Mouse (Mus musculus) heart, adult 8-10 months (tissue): ENCODE measurements around the gene Tecpr1. TPM values are rescaled to one million over a fixed set of nuclear protein-coding genes. Genes with fewer than 3 reads are reported as not detected.
A peak's percentile ranks its signal among the peaks of the same experiment; 100 is the strongest.

Experiments used
- DNase-seq: peaks from one replicate; pipeline ENCODE4 v3.0.0; 2022; ENCODE audit warnings: low spot score
- total RNA-seq, 4 experiments: library from RNA; stranded (reverse); gene quantifications; 2 replicates each; pipeline ENCODE4 v1.2.4; 2022

Tecpr1 gene
- total RNA-seq, 4 experiments from 2014 or later, result 25.2 to 33.4 (median 28.5) TPM

GRCm38 (mm10) chr5:144207478-144207877, 15.9 kb downstream of the Tecpr1 start:
- peak; percentile 23 for DNase-seq

DNA sequence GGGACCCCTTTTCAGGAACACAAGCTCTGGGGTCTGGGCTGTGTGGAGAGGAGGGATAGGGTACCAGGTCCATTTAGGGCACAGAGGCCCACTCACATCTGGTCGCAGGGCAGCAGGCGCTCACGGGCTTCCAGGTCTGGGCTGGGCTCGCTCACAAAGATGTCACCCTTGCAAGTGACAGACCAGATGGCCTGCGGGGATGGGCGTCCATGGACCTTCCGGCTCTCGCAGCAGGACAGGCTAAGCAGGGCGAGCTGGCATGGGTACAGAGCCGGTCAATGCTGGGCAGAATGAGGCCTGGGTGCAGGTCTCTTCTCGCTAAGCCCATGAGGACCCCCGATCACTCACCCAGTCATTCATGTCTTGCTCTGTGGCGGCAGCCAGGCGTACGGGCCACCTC, 17.3 kb downstream of the Tecpr1 start:
- DNase-seq, result no peak

DNA sequence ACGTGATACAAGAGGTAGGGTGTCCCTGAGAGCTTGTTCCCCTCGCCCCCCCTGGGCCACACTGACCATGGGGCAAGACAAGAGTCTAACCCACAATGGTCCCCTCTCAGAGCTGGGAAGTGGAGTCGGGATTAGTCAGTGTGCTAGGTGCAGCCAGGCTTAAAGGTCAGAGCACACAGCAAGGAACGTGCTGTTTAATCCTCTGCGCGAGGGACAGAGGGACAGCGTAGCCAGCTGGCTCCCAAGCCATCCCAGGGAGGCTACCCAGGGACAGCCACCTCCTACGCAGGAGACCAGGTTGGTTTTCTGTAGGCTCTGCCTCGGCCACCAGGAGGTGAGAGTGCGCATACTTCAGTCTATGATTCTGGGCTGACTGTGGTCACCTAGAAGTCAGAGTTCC, 18.5 kb downstream of the Tecpr1 start:
- no peak for DNase-seq

- DNase-seq, result no peak
Measured at GRCm38 (mm10) chr5:144204303-144204702, 19.1 kb downstream of the Tecpr1 start.

- DNase-seq, result no peak
Measured at GRCm38 (mm10) chr5:144203398-144203959, 19.9 kb downstream of the Tecpr1 start.

GRCm38 (mm10) chr5:144202430-144202829, 21.0 kb downstream of the Tecpr1 start:
- no peak for DNase-seq

- DNase-seq, result no peak
Measured at GRCm38 (mm10) chr5:144200616-144201015, 22.8 kb downstream of the Tecpr1 start.

DNA sequence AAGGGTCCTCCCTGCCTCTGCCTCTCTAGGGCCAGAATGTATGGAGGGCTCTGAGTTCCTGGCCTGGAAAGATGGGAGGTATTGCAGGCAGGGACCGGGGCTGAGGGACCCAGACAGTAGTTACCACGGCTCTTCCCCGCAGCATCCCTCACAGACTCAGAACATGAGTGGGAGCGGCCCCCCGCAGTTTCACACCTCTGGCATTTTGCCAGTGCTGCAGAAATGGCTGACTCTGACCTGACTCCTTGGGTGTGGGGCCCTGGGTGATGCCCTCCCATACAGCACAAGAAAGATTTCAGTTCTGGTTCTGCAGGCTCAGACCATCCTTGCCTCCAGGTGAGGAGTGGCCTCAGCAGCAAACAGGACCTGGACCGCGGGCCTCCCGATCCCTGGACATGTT, 27.8 kb downstream of the Tecpr1 start:
- DNase-seq, result no peak

DNA sequence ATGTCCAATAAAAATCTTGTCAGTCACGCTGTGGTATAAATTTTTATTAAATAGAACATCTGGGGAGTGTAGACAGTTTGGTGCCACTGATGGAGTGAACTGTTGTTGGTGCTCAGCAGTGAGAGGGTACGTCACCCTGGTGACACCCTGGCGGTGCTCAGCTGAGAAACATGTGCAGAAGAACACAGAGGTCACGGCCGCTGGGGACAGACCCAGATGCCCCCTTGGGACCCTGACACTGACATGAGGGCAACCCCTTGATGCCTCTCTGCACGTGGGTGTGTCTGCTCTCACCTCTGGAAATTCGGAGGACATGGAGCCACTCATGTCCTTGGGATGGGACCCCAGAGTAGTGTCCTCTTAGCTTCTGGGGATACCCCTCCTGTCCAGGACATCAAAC, 29.0 kb downstream of the Tecpr1 start:
- DNase-seq, result no peak

- no peak for DNase-seq
Measured at GRCm38 (mm10) chr5:144192673-144193072, 30.7 kb downstream of the Tecpr1 start.

GRCm38 (mm10) chr5:144191026-144191425, 32.4 kb downstream of the Tecpr1 start:
- DNase-seq, result no peak

DNA sequence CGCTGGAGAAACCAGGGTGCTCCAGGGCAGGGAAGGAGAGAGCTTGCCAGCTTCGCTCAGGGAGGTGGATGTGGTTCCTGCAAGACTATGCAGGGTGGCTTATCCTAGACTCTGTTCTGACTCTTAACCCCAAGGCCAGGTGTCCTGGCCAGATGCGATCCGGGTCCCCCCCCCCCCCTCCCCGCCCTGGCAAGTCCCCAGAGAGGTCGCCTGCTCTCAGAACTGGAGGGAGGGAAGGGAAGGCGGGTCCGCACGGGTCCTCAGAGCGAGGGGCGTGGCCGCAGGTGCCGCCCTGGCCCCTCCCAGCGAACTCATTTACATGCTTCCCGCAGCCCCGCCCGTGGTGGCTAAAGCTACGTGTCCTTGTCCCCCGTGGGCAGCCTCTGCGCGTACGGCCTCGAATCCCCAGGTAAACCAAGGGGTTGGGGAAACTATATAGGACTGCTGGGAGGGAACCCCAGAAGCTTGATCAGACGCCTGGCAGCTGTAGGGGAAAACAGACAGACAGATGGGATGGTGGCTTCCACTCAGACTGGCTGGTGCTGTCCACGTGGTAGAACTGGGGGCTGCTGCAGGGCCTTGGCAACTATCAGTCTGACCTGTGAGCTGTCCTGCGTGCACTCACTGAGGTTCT, 33.3 kb downstream of the Tecpr1 start, which contains the start of gene Bhlha15:
Gene Bhlha15 (plus strand): TSS at position 337 of the 634 bp plus-strand sequence.
- DNase-seq, result no peak

DNA sequence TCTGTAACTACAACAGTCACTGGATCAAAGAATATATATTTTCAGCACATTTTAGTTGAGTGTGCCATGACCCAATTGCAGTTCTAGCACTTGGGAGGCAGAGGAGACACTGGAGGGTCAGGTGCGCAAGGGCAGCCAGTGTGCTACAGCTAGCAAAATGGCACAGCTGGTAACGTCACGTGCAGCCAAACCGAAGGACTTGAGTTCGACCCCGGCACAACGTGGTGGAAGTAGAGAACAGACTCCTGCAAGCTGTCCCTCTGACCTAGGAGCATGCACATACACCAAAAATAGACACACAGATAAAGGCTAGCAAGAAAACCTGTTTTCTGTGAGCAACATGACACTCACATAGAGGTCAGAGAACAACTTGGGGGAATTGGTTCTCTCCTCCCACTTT, 34.1 kb downstream of the Tecpr1 start:
- DNase-seq, result no peak

GRCm38 (mm10) chr5:144188422-144188821, 35.0 kb downstream of the Tecpr1 start:
- no peak for DNase-seq

GRCm38 (mm10) chr5:144184350-144185045, 38.9 kb downstream of the Tecpr1 start:
- DNase-seq, result no peak

DNA sequence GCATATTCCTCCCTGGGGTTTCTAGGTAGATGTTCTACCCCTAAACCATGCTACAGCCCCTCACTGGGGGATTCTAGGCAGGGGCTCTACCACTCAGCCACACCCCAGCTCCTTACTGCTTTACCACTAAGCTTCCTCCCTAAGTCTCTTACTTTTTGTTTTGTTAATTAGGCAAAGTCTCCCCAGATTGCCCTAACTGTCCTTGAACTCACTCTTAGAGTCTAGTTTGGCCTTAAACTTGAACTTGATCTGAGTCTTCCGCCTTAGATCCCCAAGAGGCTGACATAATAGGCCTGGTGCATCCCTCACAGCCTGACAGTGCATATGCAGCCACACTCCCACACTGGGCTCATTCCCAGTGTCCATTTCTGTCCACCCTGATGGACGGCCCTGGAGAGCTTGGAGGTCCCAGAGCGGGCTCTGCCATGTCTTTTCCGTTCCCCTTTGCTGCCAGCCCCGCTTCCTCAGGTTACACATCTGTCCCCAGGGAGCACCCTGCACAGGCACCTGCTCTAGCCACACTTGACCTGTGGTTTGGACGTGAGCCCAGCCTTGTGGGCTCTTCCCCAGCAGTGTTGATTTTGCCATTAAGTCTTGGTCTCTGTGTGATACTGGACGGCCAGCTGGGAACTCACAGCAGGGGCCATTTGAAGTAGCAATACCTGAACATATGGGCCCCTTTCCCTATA, 39.6 kb downstream of the Tecpr1 start:
- no peak for DNase-seq

DNA sequence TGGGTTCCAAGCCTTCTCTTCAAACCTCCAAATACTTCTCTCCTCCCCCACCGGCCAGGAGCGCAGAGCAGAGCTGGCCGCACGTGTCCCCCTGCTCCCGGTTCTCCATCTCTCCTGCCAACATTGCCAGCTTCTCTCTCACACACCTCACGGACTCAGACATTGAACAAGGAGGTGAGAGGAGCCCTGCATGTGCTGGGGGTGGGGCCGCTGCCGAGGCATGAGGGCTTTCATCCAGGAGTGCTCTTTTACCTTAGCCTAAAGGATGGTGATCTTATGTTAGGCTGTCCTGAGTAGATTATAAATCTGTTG, 40.2 kb downstream of the Tecpr1 start:
- no peak for DNase-seq

DNA sequence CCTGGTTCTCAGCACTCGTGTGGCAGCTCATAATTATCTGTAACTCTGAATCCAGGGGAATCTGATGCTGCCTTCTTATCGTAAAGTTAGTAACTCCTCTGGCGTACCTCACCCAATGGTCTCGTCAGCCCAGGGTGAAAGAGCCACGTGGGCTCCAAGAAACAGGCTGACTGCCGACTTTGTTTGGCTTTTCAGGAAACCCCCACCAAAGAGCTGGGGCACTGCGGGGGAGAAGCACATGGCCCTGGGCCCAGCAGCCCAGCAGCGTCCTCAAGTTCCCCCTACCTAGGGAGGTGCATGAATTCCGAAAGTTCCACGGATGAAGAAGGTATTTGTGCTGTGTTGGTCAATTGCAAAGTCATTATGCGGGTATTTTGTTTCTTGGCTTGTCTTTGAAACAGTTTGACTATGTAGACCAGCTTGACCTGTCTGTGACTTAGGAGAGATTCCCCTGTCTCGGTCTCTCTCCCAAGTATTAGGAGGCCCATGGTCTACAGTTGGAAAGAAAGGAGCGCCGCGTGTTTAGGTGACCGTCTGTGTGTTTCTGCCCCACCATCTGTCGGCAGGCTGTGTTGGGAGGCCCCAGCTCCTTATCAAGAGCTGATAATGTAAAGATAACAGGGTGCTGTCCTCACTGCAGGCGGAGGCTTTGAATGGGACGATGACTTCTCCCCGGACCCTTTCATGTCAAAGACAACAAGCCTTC, 40.7 kb downstream of the Tecpr1 start:
- DNase-seq, result no peak

DNA sequence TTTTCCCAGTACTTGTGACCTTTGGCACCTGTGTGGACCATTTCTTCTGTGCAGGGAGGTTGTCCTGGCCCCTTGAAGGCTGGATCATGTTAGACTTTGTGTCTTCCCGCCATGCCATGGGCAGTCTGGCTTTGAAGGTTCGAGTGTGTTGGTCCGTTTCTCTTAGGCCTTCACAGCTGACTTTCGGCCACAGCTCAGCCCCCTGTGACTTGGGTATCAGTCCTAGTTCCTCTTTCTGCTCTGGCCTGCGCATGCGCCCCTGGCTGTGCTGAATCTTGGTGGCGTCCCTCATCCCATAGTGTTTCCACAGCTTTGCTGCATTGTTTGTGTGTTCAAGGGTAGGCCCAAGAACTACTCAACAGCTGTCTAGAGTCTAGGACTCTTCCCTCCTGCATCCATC, 42.2 kb downstream of the Tecpr1 start:
- DNase-seq, result no peak

DNA sequence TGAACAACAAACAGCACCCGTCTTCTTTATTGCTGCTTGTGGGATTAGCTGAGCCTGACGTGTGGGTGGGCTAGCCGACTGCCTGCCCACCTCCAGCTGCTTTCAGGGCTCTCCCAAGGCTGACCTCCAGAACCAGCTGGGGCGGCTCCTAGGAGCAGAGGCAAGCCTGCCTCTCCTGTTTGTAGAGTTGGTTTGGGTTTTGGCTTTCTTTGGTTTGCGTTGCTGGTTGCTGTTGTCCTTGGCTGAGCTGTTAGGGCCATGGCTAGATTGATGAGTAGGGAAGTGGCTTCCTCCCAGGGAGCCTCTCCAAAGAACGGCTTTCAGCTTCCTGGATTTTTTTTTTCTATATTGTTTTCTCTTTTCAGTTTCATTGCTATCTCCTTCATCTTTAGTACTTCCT, 45.2 kb downstream of the Tecpr1 start:
- no peak for DNase-seq

DNA sequence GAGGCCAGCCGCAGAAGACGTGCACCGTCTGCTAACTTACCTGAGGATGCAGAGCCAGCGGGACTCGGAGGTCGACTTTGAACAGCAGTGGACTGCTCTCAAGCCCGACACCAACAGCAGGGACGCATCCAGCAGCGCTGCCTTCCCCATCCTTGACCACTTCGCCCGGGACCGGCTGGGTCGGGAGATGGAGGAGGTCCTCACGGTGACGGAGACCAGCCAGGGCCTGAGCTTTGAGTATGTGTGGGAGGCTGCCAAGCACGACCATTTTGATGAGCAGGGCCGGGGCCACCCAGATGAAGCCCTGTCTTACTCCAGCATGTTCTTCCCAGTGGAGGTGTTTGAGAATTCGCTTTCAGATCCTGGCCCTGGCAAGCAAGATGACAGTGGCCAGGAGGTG, 49.8 kb downstream of the Tecpr1 start:
- no peak for DNase-seq
